Mouse (Mus musculus) olfactory bulb, adult 2 months (tissue): Measurements from ENCODE around the gene Prex1. TPM values are rescaled to one million over a fixed set of nuclear protein-coding genes. Genes with fewer than 3 reads are reported as not detected.

ENCODE experiments used
- H3K27ac ChIP-seq: fragments of 200-500 bp; 2 replicates; pipeline ENCODE4 v1.5.1; 2012; ENCODE audit warnings: low read depth, low read length; ENCODE audit not compliant: insufficient read depth
- H3K4me1 ChIP-seq: fragments of 200-500 bp; 2 replicates; pipeline ENCODE4 v1.6.1; 2012; ENCODE audit warnings: low read length; ENCODE audit not compliant: control insufficient read depth, insufficient read depth
- H3K4me3 ChIP-seq: fragments of 200-500 bp; 2 replicates; pipeline ENCODE4 v1.5.1; 2012; ENCODE audit warnings: mild to moderate bottlenecking, low read depth, low read length, moderate library complexity; ENCODE audit not compliant: insufficient read depth
- CTCF ChIP-seq: fragments of 200-500 bp; IDR thresholded peaks from 2 replicates; pipeline ENCODE4 v1.5.1; 2012; ENCODE audit warnings: low read depth, mild to moderate bottlenecking, low read length, moderate library complexity; ENCODE audit not compliant: insufficient read depth
- POLR2A ChIP-seq: fragments of 200-500 bp; IDR thresholded peaks from 2 replicates; pipeline ENCODE4 v1.6.1; 2012; ENCODE audit warnings: mild to moderate bottlenecking, low read depth, low read length, moderate library complexity; ENCODE audit not compliant: insufficient read depth
- WGBS: fragments of 180-500 bp; shearing (Covaris S2); methylation state at CpG from one replicate; pipeline ENCODE4 v1.1.7; 2018; 5-methylcytosine and 5-hydroxymethylcytosine counted together
- polyA plus RNA-seq: library from polyadenylated mRNA; stranded (reverse); fragments of >200 nt; gene quantifications from 2 replicates; pipeline ENCODE4 v1.2.4, GENCODE M21; 2012; ENCODE audit warnings: low replicate concordance; ENCODE audit not compliant: missing spikeins, insufficient read depth, insufficient read length

Gene Prex1
- polyA plus RNA-seq, 1 experiment = not detected

DNA sequence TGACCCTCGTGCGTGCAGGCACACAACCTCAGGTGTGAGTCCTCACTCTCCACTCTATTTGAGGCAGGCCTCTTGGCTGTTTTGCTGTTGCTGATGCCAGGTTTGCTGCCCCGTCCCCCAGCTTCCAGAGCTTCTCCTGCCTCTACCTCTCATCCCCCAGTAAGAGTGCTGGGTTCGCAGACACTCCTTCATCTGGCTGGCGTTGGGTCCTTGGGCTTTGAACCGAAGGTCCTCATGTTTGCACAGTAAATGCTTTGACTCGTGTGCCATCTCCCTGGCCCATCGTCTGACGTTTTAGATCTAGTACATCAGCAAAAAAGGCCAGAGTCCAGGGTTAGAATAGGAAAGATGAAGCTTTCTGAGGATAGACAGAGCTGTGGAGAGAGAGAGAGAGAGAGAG lies 43.7 kb downstream of the Prex1 start:
- no peak for TF ChIP-seq POLR2A
- Histone ChIP-seq H3K4me1 (peaks cover 34% of the 10 kb centered on the region), H3K27ac (no peak overlapping the region), H3K4me3 (no peak overlapping the region)
- WGBS = 75% methylated on average over 9 of the region's 9 CpGs

DNA sequence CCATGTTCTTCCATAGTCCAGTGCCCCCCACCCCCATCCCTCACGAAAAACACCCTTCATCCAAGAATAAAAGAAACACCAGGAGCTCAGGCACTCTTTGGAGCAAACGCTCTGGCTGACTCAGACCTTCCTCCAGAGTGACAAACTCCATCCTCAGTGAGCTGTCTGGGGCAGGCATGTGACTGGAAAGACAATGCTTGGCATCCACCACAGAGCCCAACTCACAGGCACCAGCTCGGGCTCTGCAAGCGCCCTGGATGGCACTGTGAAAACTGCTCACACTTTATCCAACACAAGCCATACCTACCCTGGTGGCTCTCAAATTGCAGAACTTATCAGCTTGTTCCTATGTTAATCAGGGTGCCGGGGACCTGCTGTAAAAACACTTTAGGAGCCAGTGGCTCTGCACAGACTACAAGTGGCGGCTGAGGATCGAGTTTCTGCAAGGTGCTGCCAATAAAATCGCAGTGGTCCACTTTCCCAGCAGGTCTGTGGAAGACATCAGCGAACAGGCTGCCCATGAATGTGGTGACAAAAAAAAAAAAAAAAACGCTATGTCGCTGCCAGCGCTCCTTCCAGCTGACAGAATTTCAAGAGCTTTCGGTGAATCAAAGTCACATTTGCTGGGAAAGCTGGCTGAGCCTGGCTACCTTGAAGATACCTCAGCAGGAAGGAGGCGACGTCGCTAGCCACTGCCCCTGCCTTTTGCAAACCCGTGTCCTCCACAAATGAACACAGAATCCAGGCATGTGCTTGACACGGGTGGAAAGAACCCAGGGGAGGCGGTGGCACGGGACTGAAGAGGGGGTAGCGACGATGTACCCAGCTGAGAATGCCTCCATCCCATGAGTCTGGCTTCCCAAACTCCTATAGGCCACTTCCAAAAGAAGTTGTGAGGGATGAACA lies 45.6 kb downstream of the Prex1 start:
- Histone ChIP-seq H3K4me3 (no peak overlapping the region), H3K4me1 (peaks cover 51% of the 10 kb centered on the region), H3K27ac (peak overlapping the region; percentile 10; the same call in 1 of the 2 replicates)
- WGBS = 43% methylated on average over 22 of the region's 22 CpGs
- TF ChIP-seq CTCF (no peak), POLR2A (no peak)

DNA sequence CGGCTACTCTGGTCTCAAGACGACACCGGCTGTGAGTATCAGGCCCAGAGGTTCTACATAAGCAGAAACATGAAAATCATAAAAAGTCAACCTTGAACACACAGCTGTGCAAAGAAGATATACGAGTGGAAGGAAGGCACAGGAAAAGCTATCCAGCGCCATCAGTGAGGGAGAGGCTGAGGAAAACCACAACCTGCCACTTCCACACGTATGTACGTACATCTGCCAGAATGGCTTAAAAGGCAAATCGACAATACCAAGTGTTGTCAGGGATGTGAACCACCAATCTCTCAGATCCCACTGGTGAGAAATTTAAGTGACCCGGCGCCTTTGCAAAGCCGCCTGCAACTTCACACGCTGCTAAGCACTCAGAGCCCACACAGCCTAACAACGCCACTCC lies 47.5 kb downstream of the Prex1 start:
- no peak for TF ChIP-seq CTCF
- TF ChIP-seq POLR2A = no peak
- no peak overlapping the region for H3K27ac ChIP-seq
- H3K4me1 ChIP-seq = peaks cover 58% of the 10 kb centered on the region
- no peak overlapping the region for H3K4me3 ChIP-seq
- WGBS = 90% methylated on average over 13 of the region's 13 CpGs

- 79% methylated on average over 6 of the region's 6 CpGs for WGBS
- TF ChIP-seq CTCF (no peak), POLR2A (no peak)
- Histone ChIP-seq H3K27ac (no peak overlapping the region), H3K4me1 (peaks cover 53% of the 10 kb centered on the region), H3K4me3 (no peak overlapping the region)
These were observed 48.2 kb downstream of the Prex1 start for GRCm38 (mm10) chr2:166665244-166665922.

DNA sequence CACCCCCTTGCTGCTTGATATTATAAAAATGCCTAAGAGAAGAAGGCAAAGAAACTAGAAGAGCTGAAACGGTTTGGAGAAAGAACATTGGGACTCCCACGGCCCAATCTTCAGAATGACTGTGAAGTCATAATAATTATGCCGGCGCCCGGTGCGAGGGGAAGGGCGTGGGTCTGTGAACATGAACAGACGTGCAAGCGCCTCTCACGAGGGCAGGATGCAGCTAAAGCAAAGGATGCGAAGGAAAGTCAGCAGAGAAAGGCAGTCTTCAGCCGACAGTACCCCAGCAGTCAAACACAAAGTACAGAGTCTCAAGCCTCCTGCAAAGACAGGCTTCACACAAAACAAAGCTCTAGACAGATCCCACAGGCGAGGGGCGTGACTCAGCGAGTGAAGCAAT lies 49.1 kb downstream of the Prex1 start:
- TF ChIP-seq POLR2A = no peak
- no peak for TF ChIP-seq CTCF
- WGBS = 55% methylated on average over 15 of the region's 15 CpGs
- Histone ChIP-seq H3K4me1 (peaks cover 50% of the 10 kb centered on the region), H3K4me3 (no peak overlapping the region), H3K27ac (no peak overlapping the region)

- Histone ChIP-seq H3K4me3 (no peak overlapping the region), H3K4me1 (peaks cover 44% of the 10 kb centered on the region), H3K27ac (no peak overlapping the region)
- WGBS = 85% methylated on average over 9 of the region's 9 CpGs
- TF ChIP-seq CTCF (no peak), POLR2A (no peak)
These were observed 50.2 kb downstream of the Prex1 start for GRCm38 (mm10) chr2:166663250-166663961.

DNA sequence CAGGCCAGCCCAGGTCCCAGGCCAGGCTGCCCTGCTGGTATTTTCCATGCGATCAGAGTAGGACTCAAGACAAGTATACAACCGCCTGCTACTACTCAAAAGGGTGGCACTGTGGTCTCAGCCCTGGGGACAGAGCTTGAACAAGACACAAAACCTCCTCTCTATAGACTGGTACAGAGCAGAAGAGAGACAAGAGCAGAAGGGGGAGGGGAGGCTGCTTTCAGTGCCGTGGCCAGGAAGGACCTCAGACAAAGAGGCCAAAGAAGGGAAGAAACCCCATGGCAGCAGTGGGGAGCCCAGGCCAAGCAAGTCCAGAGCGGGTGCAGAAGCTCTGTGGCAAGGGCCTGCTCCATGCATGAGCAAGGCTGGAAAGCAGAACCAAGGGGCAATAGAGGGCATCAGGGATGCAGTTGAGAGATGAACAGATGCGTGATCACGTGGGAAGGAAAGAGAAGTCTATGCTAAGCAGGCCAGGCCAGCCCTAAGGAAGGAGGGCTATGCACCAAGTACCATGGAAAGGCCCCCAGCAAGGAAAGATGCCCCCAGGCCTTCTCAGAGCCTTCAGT lies 51.0 kb downstream of the Prex1 start:
- Histone ChIP-seq H3K4me1 (peaks cover 43% of the 10 kb centered on the region), H3K4me3 (no peak overlapping the region), H3K27ac (no peak overlapping the region; the same call in 1 of the 2 replicates)
- 71% methylated on average over 6 of the region's 6 CpGs for WGBS
- TF ChIP-seq POLR2A (no peak), CTCF (no peak)

DNA sequence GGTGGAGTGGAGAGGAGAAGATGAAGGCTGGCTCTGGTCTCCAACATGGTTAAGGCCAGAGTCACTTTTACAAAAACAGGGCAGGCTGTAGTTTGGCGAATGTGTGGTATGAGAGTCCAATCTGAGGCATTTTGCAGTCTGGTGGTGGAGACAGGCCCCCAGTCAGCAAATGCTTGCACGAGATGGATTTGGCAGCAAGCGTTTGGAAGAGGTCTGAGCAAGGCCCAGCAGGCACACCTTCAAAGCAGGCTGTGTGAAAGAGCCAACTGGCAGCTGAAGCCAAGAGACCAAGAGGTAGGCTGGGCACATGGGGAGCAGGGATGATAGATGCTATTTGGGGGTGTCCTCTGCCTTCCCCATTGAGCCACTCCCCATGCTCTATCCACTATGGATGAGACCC lies 51.7 kb downstream of the Prex1 start:
- WGBS = 76% methylated on average over 3 of the region's 3 CpGs
- no peak overlapping the region for H3K4me3 ChIP-seq
- H3K27ac ChIP-seq = no peak overlapping the region
- TF ChIP-seq POLR2A (no peak), CTCF (no peak)
- H3K4me1 ChIP-seq = peaks cover 42% of the 10 kb centered on the region
